Mouse (Mus musculus): Measurements from ENCODE around the gene 1600002K03Rik. TPM values are rescaled to one million over a fixed set of nuclear protein-coding genes. Genes with fewer than 3 reads are reported as not detected.
"Not testable (repeated sequence)": the region's sequence is repeated elsewhere in the genome, so short reads cannot be mapped to it uniquely, and the experiment has no call there.

The 1600002K03Rik gene
- polyA plus RNA-seq, 1 experiment from 2014 or later: 10.3 TPM

- H3K36me3 ChIP-seq (ENCODE audit: control insufficient read depth, insufficient read depth, low read length): no peaks in the 10 kb centered on the region; the same call in 1 of the 2 replicates
- no peak overlapping the region for H3K4me2 ChIP-seq (replicated peaks; ENCODE audit: low read depth, low read length)
- peaks cover 76% of the 10 kb centered on the region for H3K4me1 ChIP-seq (ENCODE audit: control insufficient read depth, insufficient read depth, low read length)
- H3K9ac ChIP-seq (ENCODE audit: low read depth, low read length): no peak overlapping the region
- WGBS: 45% methylated on average over 6 of the region's 6 CpGs
- H3K4me3 ChIP-seq (ENCODE audit: low read length): no peak overlapping the region
- no peaks in the 10 kb centered on the region for H3K9me3 ChIP-seq (ENCODE audit: control insufficient read depth, low read length)
- peak overlapping the region; percentile 99; the same call in 1 of the 2 replicates for H3K27ac ChIP-seq (ENCODE audit: low read depth, low read length)
- no peaks in the 10 kb centered on the region for H3K27me3 ChIP-seq (ENCODE audit: control insufficient read depth, insufficient read depth, low read length)
- ATAC-seq (ENCODE audit: low FRiP score, low TSS enrichment): no peak
These were observed 9.9 kb upstream of the 1600002K03Rik start for GRCm38 (mm10) chr10:80162716-80163299.

- no peak overlapping the region for H3K9ac ChIP-seq (ENCODE audit: low read depth, low read length)
- H3K4me2 ChIP-seq (replicated peaks; ENCODE audit: low read depth, low read length): no peak overlapping the region
- peaks cover 67% of the 10 kb centered on the region for H3K4me1 ChIP-seq (ENCODE audit: control insufficient read depth, insufficient read depth, low read length)
- H3K27ac ChIP-seq (ENCODE audit: low read depth, low read length): no peak overlapping the region
- no peaks in the 10 kb centered on the region for H3K27me3 ChIP-seq (ENCODE audit: control insufficient read depth, insufficient read depth, low read length)
- WGBS: 72% methylated on average over 8 of the region's 8 CpGs
- no peaks in the 10 kb centered on the region for H3K9me3 ChIP-seq (ENCODE audit: control insufficient read depth, low read length)
- no peak for ATAC-seq (ENCODE audit: low FRiP score, low TSS enrichment)
- no peak overlapping the region for H3K4me3 ChIP-seq (ENCODE audit: low read length)
- no peaks in the 10 kb centered on the region for H3K36me3 ChIP-seq (ENCODE audit: control insufficient read depth, insufficient read depth, low read length)
These were observed 9.0 kb upstream of the 1600002K03Rik start for GRCm38 (mm10) chr10:80163721-80164120.

GRCm38 (mm10) chr10:80164161-80164997, 8.4 kb upstream of the 1600002K03Rik start:
- WGBS: 9% methylated on average over 33 of the region's 44 CpGs
- Histone ChIP-seq H3K4me3 (ENCODE audit: low read length) (peak overlapping the region; percentile 33), H3K36me3 (ENCODE audit: control insufficient read depth, insufficient read depth, low read length) (no peaks in the 10 kb centered on the region; the same call in 1 of the 2 replicates), H3K4me1 (ENCODE audit: control insufficient read depth, insufficient read depth, low read length) (peaks cover 67% of the 10 kb centered on the region), H3K4me2 (replicated peaks; ENCODE audit: low read depth, low read length) (peak overlapping the region; percentile 80), H3K9me3 (ENCODE audit: control insufficient read depth, low read length) (no peaks in the 10 kb centered on the region), H3K27ac (ENCODE audit: low read depth, low read length) (no peak overlapping the region), H3K27me3 (ENCODE audit: control insufficient read depth, insufficient read depth, low read length) (no peaks in the 10 kb centered on the region), H3K9ac (ENCODE audit: low read depth, low read length) (peak overlapping the region; percentile 31; the same call in 1 of the 2 replicates)
- ATAC-seq (ENCODE audit: low FRiP score, low TSS enrichment): no peak

- peak; percentile 9 for ATAC-seq (ENCODE audit: low FRiP score, low TSS enrichment)
- Histone ChIP-seq H3K4me1 (ENCODE audit: control insufficient read depth, insufficient read depth, low read length) (peaks cover 68% of the 10 kb centered on the region), H3K36me3 (ENCODE audit: control insufficient read depth, insufficient read depth, low read length) (peaks cover 4% of the 10 kb centered on the region), H3K27ac (ENCODE audit: low read depth, low read length) (no peak overlapping the region), H3K27me3 (ENCODE audit: control insufficient read depth, insufficient read depth, low read length) (no peaks in the 10 kb centered on the region), H3K9me3 (ENCODE audit: control insufficient read depth, low read length) (no peaks in the 10 kb centered on the region), H3K4me2 (replicated peaks; ENCODE audit: low read depth, low read length) (peak overlapping the region; percentile 80), H3K4me3 (ENCODE audit: low read length) (peak overlapping the region; percentile 33), H3K9ac (ENCODE audit: low read depth, low read length) (peak overlapping the region; percentile 31; the same call in 1 of the 2 replicates)
- WGBS: under 1% methylated on average over 17 of the region's 17 CpGs
These were observed 7.8 kb upstream of the 1600002K03Rik start for GRCm38 (mm10) chr10:80164998-80165344.

- no peak for ATAC-seq (ENCODE audit: low FRiP score, low TSS enrichment)
- Histone ChIP-seq H3K4me2 (replicated peaks; ENCODE audit: low read depth, low read length) (peak within 1 kb of the TSS; percentile 80), H3K4me1 (ENCODE audit: control insufficient read depth, insufficient read depth, low read length) (peaks cover 68% of the 10 kb centered on the region), H3K9ac (ENCODE audit: low read depth, low read length) (peak within 1 kb of the TSS; percentile 99; the same call in 1 of the 2 replicates), H3K27ac (ENCODE audit: low read depth, low read length) (peak within 1 kb of the TSS; percentile 63; the same call in 1 of the 2 replicates), H3K36me3 (ENCODE audit: control insufficient read depth, insufficient read depth, low read length) (peaks cover 10% of the 10 kb centered on the region), H3K4me3 (ENCODE audit: low read length) (peak within 1 kb of the TSS; percentile 33), H3K27me3 (ENCODE audit: control insufficient read depth, insufficient read depth, low read length) (no peaks in the 10 kb centered on the region), H3K9me3 (ENCODE audit: control insufficient read depth, low read length) (no peaks in the 10 kb centered on the region)
- 19% methylated on average over 20 of the region's 20 CpGs for WGBS
These were observed 7.2 kb upstream of the 1600002K03Rik start, which contains the start of gene Cirbp for GRCm38 (mm10) chr10:80165392-80166128. Cirbp (plus strand) TSS chr10:80165985.

- H3K4me1 ChIP-seq (ENCODE audit: control insufficient read depth, insufficient read depth, low read length): peaks cover 62% of the 10 kb centered on the region
These were observed 6.6 kb upstream of the 1600002K03Rik start for GRCm38 (mm10) chr10:80166136-80166535.

GRCm38 (mm10) chr10:80167460-80168037, 5.2 kb upstream of the 1600002K03Rik start:
- peaks cover 54% of the 10 kb centered on the region for H3K4me1 ChIP-seq (ENCODE audit: control insufficient read depth, insufficient read depth, low read length)

More at GRCm38 (mm10) chr10:80166136-80166535, 6.6 kb upstream of the 1600002K03Rik start:
- H3K27me3 ChIP-seq (ENCODE audit: control insufficient read depth, insufficient read depth, low read length); ATAC-seq (ENCODE audit: low FRiP score, low TSS enrichment); H3K27ac ChIP-seq (ENCODE audit: low read depth, low read length); H3K9me3 ChIP-seq (ENCODE audit: control insufficient read depth, low read length); H3K4me3 ChIP-seq (ENCODE audit: low read length); H3K9ac ChIP-seq (ENCODE audit: low read depth, low read length): not testable (repeated sequence)
- 83% methylated on average over 4 of the region's 4 CpGs for WGBS
- Histone ChIP-seq H3K36me3 (ENCODE audit: control insufficient read depth, insufficient read depth, low read length) (peaks cover 16% of the 10 kb centered on the region), H3K4me2 (replicated peaks; ENCODE audit: low read depth, low read length) (0 out of 2 replicates have a peak overlapping the region, but pooled peaks have one; percentile 80)

GRCm38 (mm10) chr10:80168038-80168661, 4.6 kb upstream of the 1600002K03Rik start:
- H3K4me3 ChIP-seq (ENCODE audit: low read length): peak overlapping the region; percentile 89
- H3K27me3 ChIP-seq (ENCODE audit: control insufficient read depth, insufficient read depth, low read length): no peaks in the 10 kb centered on the region
- under 1% methylated on average over 44 of the region's 48 CpGs for WGBS
- peak overlapping the region; percentile 99 for H3K9ac ChIP-seq (ENCODE audit: low read depth, low read length)
- peak overlapping the region; percentile 58 for H3K4me2 ChIP-seq (replicated peaks; ENCODE audit: low read depth, low read length)
- H3K27ac ChIP-seq (ENCODE audit: low read depth, low read length): peak overlapping the region; percentile 99
- peaks cover 29% of the 10 kb centered on the region for H3K36me3 ChIP-seq (ENCODE audit: control insufficient read depth, insufficient read depth, low read length)
- peaks cover 49% of the 10 kb centered on the region for H3K4me1 ChIP-seq (ENCODE audit: control insufficient read depth, insufficient read depth, low read length)
- ATAC-seq (ENCODE audit: low FRiP score, low TSS enrichment): peak; percentile 44
- H3K9me3 ChIP-seq (ENCODE audit: control insufficient read depth, low read length): no peaks in the 10 kb centered on the region

More at GRCm38 (mm10) chr10:80167460-80168037, 5.2 kb upstream of the 1600002K03Rik start:
- H3K4me3 ChIP-seq (ENCODE audit: low read length): peak overlapping the region; percentile 89
- ATAC-seq (ENCODE audit: low FRiP score, low TSS enrichment): peak; percentile 90
- H3K9ac ChIP-seq (ENCODE audit: low read depth, low read length): peak overlapping the region; percentile 99
- H3K27ac ChIP-seq (ENCODE audit: low read depth, low read length): peak overlapping the region; percentile 99
- no peaks in the 10 kb centered on the region for H3K9me3 ChIP-seq (ENCODE audit: control insufficient read depth, low read length)
- WGBS: under 1% methylated on average over 55 of the region's 55 CpGs
- peaks cover 29% of the 10 kb centered on the region for H3K36me3 ChIP-seq (ENCODE audit: control insufficient read depth, insufficient read depth, low read length)
- peak overlapping the region; percentile 58 for H3K4me2 ChIP-seq (replicated peaks; ENCODE audit: low read depth, low read length)
- no peaks in the 10 kb centered on the region for H3K27me3 ChIP-seq (ENCODE audit: control insufficient read depth, insufficient read depth, low read length)

Data from kidney, embryonic 14.5 days (tissue).